Mouse (Mus musculus) olfactory bulb, adult 2 months (tissue): ENCODE data around the gene Asgr1.

Experiments
- CTCF ChIP-seq: fragments of 200-500 bp; IDR thresholded peaks from 2 replicates; pipeline ENCODE4 v1.5.1; 2012; ENCODE audit warnings: low read depth, mild to moderate bottlenecking, low read length, moderate library complexity; ENCODE audit not compliant: insufficient read depth
- POLR2A ChIP-seq: fragments of 200-500 bp; IDR thresholded peaks from 2 replicates; pipeline ENCODE4 v1.6.1; 2012; ENCODE audit warnings: mild to moderate bottlenecking, low read depth, low read length, moderate library complexity; ENCODE audit not compliant: insufficient read depth

DNA sequence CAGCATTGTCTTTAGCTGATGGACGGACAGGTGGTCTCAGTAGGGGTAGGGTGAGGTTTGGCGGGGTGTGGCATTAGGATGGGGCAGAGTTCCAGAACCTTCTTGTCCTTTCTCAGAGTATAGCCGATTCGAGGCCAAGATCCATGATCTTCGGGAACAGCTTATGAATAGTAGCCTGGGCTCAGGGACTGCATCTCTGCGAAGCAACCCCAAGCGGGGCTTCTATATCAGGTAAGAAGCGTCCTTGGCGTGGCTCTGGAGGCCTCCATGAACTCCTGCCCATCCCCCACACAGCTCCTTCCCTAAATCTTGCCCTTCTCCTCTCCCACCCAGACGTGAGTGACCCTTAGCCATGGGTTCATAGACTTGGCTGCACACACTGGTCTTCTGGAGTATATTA lies 14.3 kb upstream of the Asgr1 start:
- TF ChIP-seq CTCF (no peak), POLR2A (no peak)
